Mouse (Mus musculus): ENCODE results near the gene Mrps18a. TPM values are rescaled to one million over a fixed set of nuclear protein-coding genes. Genes with fewer than 3 reads are reported as not detected.

The Mrps18a gene
- total RNA-seq, 1 experiment, result 90.0 TPM

- no peak overlapping the region for H3K4me3 ChIP-seq (ENCODE audit: insufficient read depth in 1 of 2, low read depth in 1 of 2, low read length in 2 of 2, poor library complexity in 1 of 2, severe bottlenecking in 1 of 2)
- TF ChIP-seq MAFK (IDR thresholded peaks at IDR 0.05; ENCODE audit: insufficient read depth, low read depth, low read length), result no peak
- no peak for TF ChIP-seq CHD2 (IDR thresholded peaks at IDR 0.05; ENCODE audit: low read depth, low read length)
- TF ChIP-seq ZC3H11A (IDR thresholded peaks at IDR 0.05; ENCODE audit: borderline replicate concordance, low read depth, low read length), result no peak
- TF ChIP-seq ZNF384 (IDR thresholded peaks at IDR 0.05; ENCODE audit: low read depth, low read length), result no peak
- TF ChIP-seq HCFC1 (IDR thresholded peaks at IDR 0.05; ENCODE audit: borderline replicate concordance, insufficient read depth, low read length), result no peak
- H3K27ac ChIP-seq (ENCODE audit: insufficient read depth, low read depth, low read length, poor library complexity, severe bottlenecking), result no peak overlapping the region
- H3K36me3 ChIP-seq (ENCODE audit: control insufficient read depth, insufficient read depth, low read length, poor library complexity, severe bottlenecking), result peaks cover 72% of the 10 kb centered on the region
- H3K4me1 ChIP-seq (ENCODE audit: control insufficient read depth in 2 of 2, insufficient read depth in 2 of 2, low read length in 2 of 2, poor library complexity in 1 of 2), result no peaks in the 10 kb centered on the region; a peak in 1 of 4 replicates
- in situ Hi-C loops (cut with MboI; ENCODE audit: low sequenced_read_pairs in 2 of 2, unreplicated experiment in 2 of 2), result no loop called here
- no peak for DNase-seq (ENCODE audit: low read depth, low spot score)
- no peaks in the 10 kb centered on the region for H3K9me3 ChIP-seq (ENCODE audit: control insufficient read depth, insufficient read depth, low read depth, low read length)
- H3K9ac ChIP-seq (ENCODE audit: insufficient read depth, low read depth, low read length, poor library complexity, severe bottlenecking), result no peak overlapping the region
Observed at GRCm38 (mm10) chr17:46122791-46123190, 12.0 kb downstream of the Mrps18a start.

- in situ Hi-C loops (cut with MboI; ENCODE audit: low sequenced_read_pairs in 2 of 2, unreplicated experiment in 2 of 2), result no loop called here
- no peak overlapping the region for H3K9ac ChIP-seq (ENCODE audit: insufficient read depth, low read depth, low read length, poor library complexity, severe bottlenecking)
- no peak for DNase-seq (ENCODE audit: low read depth, low spot score)
- peaks cover 0 to 3% of the 10 kb centered on the region in 2 experiments; a peak in 1 of 4 replicates for H3K4me1 ChIP-seq (ENCODE audit: control insufficient read depth in 2 of 2, insufficient read depth in 2 of 2, low read length in 2 of 2, poor library complexity in 1 of 2)
- TF ChIP-seq MAFK (IDR thresholded peaks at IDR 0.05; ENCODE audit: insufficient read depth, low read depth, low read length) (no peak), HCFC1 (IDR thresholded peaks at IDR 0.05; ENCODE audit: borderline replicate concordance, insufficient read depth, low read length) (no peak), ZC3H11A (IDR thresholded peaks at IDR 0.05; ENCODE audit: borderline replicate concordance, low read depth, low read length) (no peak), CHD2 (IDR thresholded peaks at IDR 0.05; ENCODE audit: low read depth, low read length) (no peak), ZNF384 (IDR thresholded peaks at IDR 0.05; ENCODE audit: low read depth, low read length) (no peak)
- no peak overlapping the region for H3K4me3 ChIP-seq (ENCODE audit: insufficient read depth in 1 of 2, low read depth in 1 of 2, low read length in 2 of 2, poor library complexity in 1 of 2, severe bottlenecking in 1 of 2)
- H3K27ac ChIP-seq (ENCODE audit: insufficient read depth, low read depth, low read length, poor library complexity, severe bottlenecking), result no peak overlapping the region
- H3K36me3 ChIP-seq (ENCODE audit: control insufficient read depth, insufficient read depth, low read length, poor library complexity, severe bottlenecking), result peaks cover 71% of the 10 kb centered on the region
- no peaks in the 10 kb centered on the region for H3K9me3 ChIP-seq (ENCODE audit: control insufficient read depth, insufficient read depth, low read depth, low read length)
Observed at GRCm38 (mm10) chr17:46123285-46123684, 12.5 kb downstream of the Mrps18a start.

DNA sequence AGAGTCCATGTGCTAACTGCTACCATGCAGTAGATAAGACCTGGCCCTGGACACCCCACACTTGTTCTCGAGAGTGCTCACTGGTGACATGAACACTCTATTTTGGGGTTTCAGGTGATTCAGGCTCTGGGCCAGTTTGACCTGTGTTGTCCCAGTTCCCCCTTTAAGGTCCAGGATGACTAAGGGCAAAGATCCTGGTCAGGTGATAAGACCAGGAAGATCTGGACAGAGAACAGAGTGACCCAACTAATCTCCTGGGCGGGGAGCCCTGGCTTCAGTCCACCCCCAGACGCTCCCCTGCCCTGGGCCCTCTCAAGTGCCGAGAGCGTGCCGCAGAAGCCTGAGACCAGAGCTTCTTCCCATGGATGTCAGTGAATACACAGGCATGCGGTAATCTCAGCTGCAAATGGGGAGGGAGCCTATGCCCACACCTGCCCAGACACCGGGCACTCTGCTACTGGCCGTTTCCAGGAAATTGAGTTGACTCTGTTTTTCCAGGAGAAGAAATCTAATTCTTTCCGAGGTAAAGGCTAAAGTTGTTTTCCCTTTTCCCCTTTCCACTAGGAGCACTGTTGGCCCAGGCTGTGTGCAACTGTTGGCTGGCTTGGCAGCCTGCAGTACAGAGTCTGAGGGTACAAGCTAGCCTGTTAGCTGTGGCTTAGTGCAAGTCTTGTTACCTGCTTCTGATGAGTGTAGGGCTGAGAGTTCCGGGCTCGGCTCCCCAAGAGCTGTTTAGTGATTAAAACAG is 13.3 kb downstream of the Mrps18a start:
- H3K4me3 ChIP-seq (ENCODE audit: insufficient read depth in 1 of 2, low read depth in 1 of 2, low read length in 2 of 2, poor library complexity in 1 of 2, severe bottlenecking in 1 of 2), result no peak overlapping the region
- H3K9ac ChIP-seq (ENCODE audit: insufficient read depth, low read depth, low read length, poor library complexity, severe bottlenecking), result no peak overlapping the region
- H3K4me1 ChIP-seq (ENCODE audit: control insufficient read depth in 2 of 2, insufficient read depth in 2 of 2, low read length in 2 of 2, poor library complexity in 1 of 2), result peaks cover 0 to 5% of the 10 kb centered on the region in 2 experiments; a peak in 1 of 4 replicates
- H3K27ac ChIP-seq (ENCODE audit: insufficient read depth, low read depth, low read length, poor library complexity, severe bottlenecking), result no peak overlapping the region
- H3K36me3 ChIP-seq (ENCODE audit: control insufficient read depth, insufficient read depth, low read length, poor library complexity, severe bottlenecking), result peaks cover 71% of the 10 kb centered on the region
- in situ Hi-C loops (cut with MboI; ENCODE audit: low sequenced_read_pairs in 2 of 2, unreplicated experiment in 2 of 2), result no loop called here
- no peak for DNase-seq (ENCODE audit: low read depth, low spot score)
- H3K9me3 ChIP-seq (ENCODE audit: control insufficient read depth, insufficient read depth, low read depth, low read length), result no peaks in the 10 kb centered on the region
- TF ChIP-seq HCFC1 (IDR thresholded peaks at IDR 0.05; ENCODE audit: borderline replicate concordance, insufficient read depth, low read length), result no peak
- no peak for TF ChIP-seq ZC3H11A (IDR thresholded peaks at IDR 0.05; ENCODE audit: borderline replicate concordance, low read depth, low read length)
- no peak for TF ChIP-seq CHD2 (IDR thresholded peaks at IDR 0.05; ENCODE audit: low read depth, low read length)

- Histone ChIP-seq H3K4me1 (ENCODE audit: control insufficient read depth in 2 of 2, insufficient read depth in 2 of 2, low read length in 2 of 2, poor library complexity in 1 of 2) (peaks cover 0 to 5% of the 10 kb centered on the region in 2 experiments; a peak in 1 of 4 replicates), H3K27ac (ENCODE audit: insufficient read depth, low read depth, low read length, poor library complexity, severe bottlenecking) (no peak overlapping the region), H3K9ac (ENCODE audit: insufficient read depth, low read depth, low read length, poor library complexity, severe bottlenecking) (no peak overlapping the region), H3K4me3 (ENCODE audit: insufficient read depth in 1 of 2, low read depth in 1 of 2, low read length in 2 of 2, poor library complexity in 1 of 2, severe bottlenecking in 1 of 2) (no peak overlapping the region), H3K36me3 (ENCODE audit: control insufficient read depth, insufficient read depth, low read length, poor library complexity, severe bottlenecking) (peaks cover 66% of the 10 kb centered on the region), H3K9me3 (ENCODE audit: control insufficient read depth, insufficient read depth, low read depth, low read length) (no peaks in the 10 kb centered on the region)
- in situ Hi-C loops (cut with MboI; ENCODE audit: low sequenced_read_pairs in 2 of 2, unreplicated experiment in 2 of 2), result no loop called here
- no peak for DNase-seq (ENCODE audit: low read depth, low spot score)
- no peak for TF ChIP-seq ZC3H11A (IDR thresholded peaks at IDR 0.05; ENCODE audit: borderline replicate concordance, low read depth, low read length)
- no peak for TF ChIP-seq CHD2 (IDR thresholded peaks at IDR 0.05; ENCODE audit: low read depth, low read length)
- TF ChIP-seq HCFC1 (IDR thresholded peaks at IDR 0.05; ENCODE audit: borderline replicate concordance, insufficient read depth, low read length), result no peak
- TF ChIP-seq MAFK (IDR thresholded peaks at IDR 0.05; ENCODE audit: insufficient read depth, low read depth, low read length), result no peak
- no peak for TF ChIP-seq ZNF384 (IDR thresholded peaks at IDR 0.05; ENCODE audit: low read depth, low read length)
Observed at GRCm38 (mm10) chr17:46126608-46127007, 15.8 kb downstream of the Mrps18a start.

Data from ES-E14 (cell line).